In the genomic region with DNA sequence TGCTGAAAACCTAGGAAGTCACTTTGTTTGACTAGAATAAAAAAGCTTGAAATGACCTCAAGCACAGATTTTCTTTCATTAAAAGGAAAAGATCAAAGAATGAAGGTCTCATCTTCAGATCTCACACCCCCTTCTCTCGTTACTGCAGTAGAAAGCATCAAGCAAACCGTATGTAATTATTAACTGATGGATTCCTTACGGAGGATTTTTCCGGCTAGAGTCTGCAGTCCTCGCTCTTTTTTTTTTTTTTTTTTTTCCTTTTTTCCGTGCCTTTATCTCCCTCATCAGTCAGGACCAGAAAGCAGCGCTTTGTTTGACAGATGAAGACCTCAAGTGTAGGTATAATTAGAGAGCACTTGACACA, we compare ENCODE assay signal across 11 mouse cellular contexts.
DNase-seq lines count a peak whose midpoint lies in the region; ATAC-seq lines count a peak whose summit lies in the region.
"Had no signal": no experiment of that assay in that cellular context is flagged by ENCODE, and none has a peak within 500 bp of the region (broad histone marks: within the 10 kb centered on the region; RNA-seq: fewer than 3 reads in every experiment).

No protein-coding gene starts in this region.

- no peaks in the 10 kb centered on the region for H3K9me3 ChIP-seq in hindbrain, embryonic 10.5 days
- no peaks in the 10 kb centered on the region for H3K9me3 ChIP-seq in hindbrain, embryonic 11.5 days (ENCODE audit: control insufficient read depth, low read length)
- H3K9me3 ChIP-seq in embryonic facial prominence, embryonic 12.5 days, result no peaks in the 10 kb centered on the region
- H3K9me3 ChIP-seq in hindbrain, embryonic 14.5 days (ENCODE audit: control insufficient read depth, low read length), result no peaks in the 10 kb centered on the region
- H3K9me3 ChIP-seq in midbrain, embryonic 14.5 days (ENCODE audit: control insufficient read depth, low read length), result no peaks in the 10 kb centered on the region

- H3K9ac ChIP-seq in hindbrain, embryonic 11.5 days (ENCODE audit: low read depth, low read length), result no peak overlapping the region
- H3K9ac ChIP-seq in embryonic facial prominence, embryonic 12.5 days, result no peak overlapping the region
- H3K9ac ChIP-seq in hindbrain, embryonic 14.5 days, result peak overlapping the region; percentile 17; the same call in 1 of the 2 replicates
- H3K9ac ChIP-seq in midbrain, embryonic 14.5 days (replicated peaks; ENCODE audit: low read length), result no peak overlapping the region; the same call in 1 of the 2 replicates

- H3K27me3 ChIP-seq in hindbrain, embryonic 10.5 days (ENCODE audit: insufficient read depth, poor library complexity, severe bottlenecking), result no peaks in the 10 kb centered on the region
- H3K27me3 ChIP-seq in hindbrain, embryonic 11.5 days (ENCODE audit: control insufficient read depth, insufficient read depth, low read length), result no peaks in the 10 kb centered on the region
- no peaks in the 10 kb centered on the region for H3K27me3 ChIP-seq in embryonic facial prominence, embryonic 12.5 days
- H3K27me3 ChIP-seq in hindbrain, embryonic 14.5 days (ENCODE audit: control insufficient read depth, insufficient read depth, low read length), result no peaks in the 10 kb centered on the region
- no peaks in the 10 kb centered on the region for H3K27me3 ChIP-seq in midbrain, embryonic 14.5 days (ENCODE audit: control insufficient read depth, insufficient read depth, low read length)

- no peak for DNase-seq in hindbrain, embryonic 10.5 days (ENCODE audit: low spot score)
- DNase-seq in hindbrain, embryonic 11.5 days (ENCODE audit: low spot score), result no peak
- no peak for DNase-seq in hindbrain, embryonic 14.5 days (ENCODE audit: low spot score)
- DNase-seq in midbrain, embryonic 14.5 days, result peak; percentile 39
- DNase-seq in cerebellum, adult 18-20 months, result no peak
- DNase-seq: heart, postnatal 14 days; lung, adult 2 months; right cerebral cortex, postnatal 14 days had no signal

- WGBS in hindbrain, embryonic 10.5 days, result 18% methylated on average over 7 of the region's 7 CpGs
- 6% methylated on average over 7 of the region's 7 CpGs for WGBS in hindbrain, embryonic 11.5 days
- WGBS in embryonic facial prominence, embryonic 12.5 days, result 4% methylated on average over 7 of the region's 7 CpGs
- WGBS in hindbrain, embryonic 14.5 days, result 4% methylated on average over 7 of the region's 7 CpGs
- WGBS in midbrain, embryonic 14.5 days, result 13% methylated on average over 7 of the region's 7 CpGs

- H3K27ac ChIP-seq in hindbrain, embryonic 10.5 days, result peak overlapping the region; percentile 26; the same call in 1 of the 2 replicates
- no peak overlapping the region for H3K27ac ChIP-seq in hindbrain, embryonic 11.5 days (ENCODE audit: low read depth, low read length)
- no peak overlapping the region for H3K27ac ChIP-seq in embryonic facial prominence, embryonic 12.5 days
- H3K27ac ChIP-seq in hindbrain, embryonic 14.5 days, result no peak overlapping the region
- no peak overlapping the region for H3K27ac ChIP-seq in midbrain, embryonic 14.5 days (replicated peaks; ENCODE audit: low read depth, low read length)

- H3K4me3 ChIP-seq in hindbrain, embryonic 10.5 days, result no peak overlapping the region; the same call in 1 of the 2 replicates
- H3K4me3 ChIP-seq in hindbrain, embryonic 11.5 days (ENCODE audit: low read depth, low read length), result no peak overlapping the region
- H3K4me3 ChIP-seq in embryonic facial prominence, embryonic 12.5 days, result 0 out of 2 replicates have a peak overlapping the region, but pooled peaks have one; percentile 2
- no peak overlapping the region for H3K4me3 ChIP-seq in hindbrain, embryonic 14.5 days (replicated peaks; ENCODE audit: low read length)
- H3K4me3 ChIP-seq in midbrain, embryonic 14.5 days (replicated peaks; ENCODE audit: low read depth, low read length), result 0 out of 2 replicates have a peak overlapping the region, but pooled peaks have one; percentile 7
- H3K4me3 ChIP-seq: myocyte had no signal

- peaks cover 15% of the 10 kb centered on the region for H3K4me1 ChIP-seq in hindbrain, embryonic 10.5 days (replicated peaks)
- H3K4me1 ChIP-seq in hindbrain, embryonic 11.5 days (replicated peaks; ENCODE audit: control insufficient read depth, insufficient read depth, low read length), result no peaks in the 10 kb centered on the region
- peaks cover 15% of the 10 kb centered on the region for H3K4me1 ChIP-seq in embryonic facial prominence, embryonic 12.5 days
- peaks cover 6% of the 10 kb centered on the region; the same call in 1 of the 2 replicates for H3K4me1 ChIP-seq in hindbrain, embryonic 14.5 days (replicated peaks; ENCODE audit: control insufficient read depth, insufficient read depth, low read length)
- H3K4me1 ChIP-seq in midbrain, embryonic 14.5 days (ENCODE audit: control insufficient read depth, insufficient read depth, low read length), result peaks cover 9% of the 10 kb centered on the region; the same call in 1 of the 2 replicates

- ATAC-seq in hindbrain, embryonic 11.5 days (ENCODE audit: low FRiP score), result no peak
- ATAC-seq in embryonic facial prominence, embryonic 12.5 days (ENCODE audit: insufficient number of reproducible peaks, insufficient read depth, low FRiP score, low TSS enrichment), result no peak
- ATAC-seq in hindbrain, embryonic 14.5 days (ENCODE audit: low FRiP score), result no peak
- no peak; the same call in 1 of the 2 replicates for ATAC-seq in midbrain, embryonic 14.5 days (ENCODE audit: low FRiP score, low TSS enrichment)
- no peak for ATAC-seq in erythroblast, adult 5-6 weeks (replicated peaks; ENCODE audit: low FRiP score, poor library complexity, severe bottlenecking)

- H3K4me2 ChIP-seq in hindbrain, embryonic 11.5 days (replicated peaks; ENCODE audit: low read depth, low read length), result no peak overlapping the region; the same call in 1 of the 2 replicates
- peak overlapping the region; percentile 40 for H3K4me2 ChIP-seq in embryonic facial prominence, embryonic 12.5 days (replicated peaks)
- peak overlapping the region; percentile 39 for H3K4me2 ChIP-seq in hindbrain, embryonic 14.5 days (replicated peaks)
- peak overlapping the region; percentile 47 for H3K4me2 ChIP-seq in midbrain, embryonic 14.5 days (ENCODE audit: low read length)

- no peaks in the 10 kb centered on the region for H3K36me3 ChIP-seq in hindbrain, embryonic 10.5 days
- H3K36me3 ChIP-seq in hindbrain, embryonic 11.5 days (ENCODE audit: control insufficient read depth, insufficient read depth, low read length), result no peaks in the 10 kb centered on the region
- no peaks in the 10 kb centered on the region for H3K36me3 ChIP-seq in embryonic facial prominence, embryonic 12.5 days
- H3K36me3 ChIP-seq in hindbrain, embryonic 14.5 days (replicated peaks; ENCODE audit: control insufficient read depth, insufficient read depth), result no peaks in the 10 kb centered on the region
- no peaks in the 10 kb centered on the region for H3K36me3 ChIP-seq in midbrain, embryonic 14.5 days (ENCODE audit: control insufficient read depth, insufficient read depth, low read length)

Comparison
In these comparisons a context has a peak if more than half of its experiments do, and no peak if none do; other contexts are left out.
1. H3K4me3 ChIP-seq: peak in embryonic facial prominence, embryonic 12.5 days (single experiment) and midbrain, embryonic 14.5 days (single experiment); none in hindbrain, embryonic 10.5 days (single experiment), hindbrain, embryonic 11.5 days (single experiment) and hindbrain, embryonic 14.5 days (single experiment).